Mouse (Mus musculus) CH12.LX (cell line): ENCODE results near the gene Dexi.

Experiments
- CTCF ChIP-seq, 2 experiments: IDR thresholded peaks in 1 of 2; conservative IDR thresholded peaks in 1 of 2; 2 replicates each; pipeline ENCODE4 v1.5.1; 2011 to 2012; ENCODE audit warnings: low read depth in 2 of 2, low read length in 2 of 2, improper control_type of control experiment in 1 of 2, inconsistent platforms in 1 of 2, mild to moderate bottlenecking in 1 of 2, moderate library complexity in 1 of 2
- E2F4 ChIP-seq: IDR thresholded peaks from 2 replicates; pipeline ENCODE4 v1.6.1; 2011; ENCODE audit warnings: low read depth, low read length, improper control_type of control experiment; ENCODE audit not compliant: insufficient replicate concordance
- EP300 ChIP-seq: IDR thresholded peaks from 2 replicates; pipeline ENCODE4 v1.6.1; 2011; ENCODE audit warnings: low read length, improper control_type of control experiment
- ETS1 ChIP-seq: conservative IDR thresholded peaks from 2 replicates; pipeline ENCODE4 v1.6.1; 2012; ENCODE audit warnings: low read depth, mild to moderate bottlenecking, inconsistent platforms, low read length, improper control_type of control experiment, moderate library complexity
- HCFC1 ChIP-seq: IDR thresholded peaks from 2 replicates; pipeline ENCODE4 v1.6.1; 2012; ENCODE audit warnings: low read depth, mild to moderate bottlenecking, inconsistent platforms, low read length, improper control_type of control experiment
- MAFK ChIP-seq: IDR thresholded peaks from 2 replicates; pipeline ENCODE4 v1.6.1; 2011; ENCODE audit warnings: low read length, improper control_type of control experiment; ENCODE audit not compliant: insufficient replicate concordance
- MAZ ChIP-seq: IDR thresholded peaks from 2 replicates; pipeline ENCODE4 v1.6.1; 2012; ENCODE audit warnings: low read depth, mild to moderate bottlenecking, inconsistent platforms, low read length, improper control_type of control experiment, moderate library complexity
- MYC ChIP-seq: IDR thresholded peaks from 2 replicates; pipeline ENCODE4 v1.6.1; 2011; ENCODE audit warnings: low read depth, mild to moderate bottlenecking, improper control_type of control experiment, low read length
- POLR2A ChIP-seq: IDR thresholded peaks from 2 replicates; pipeline ENCODE4 v1.6.1; 2011; ENCODE audit warnings: low read depth, mild to moderate bottlenecking, improper control_type of control experiment, low read length
- TBP ChIP-seq: conservative IDR thresholded peaks from 2 replicates; pipeline ENCODE4 v1.6.1; 2011; ENCODE audit warnings: low read depth, low read length, improper control_type of control experiment
- TCF12 ChIP-seq: IDR thresholded peaks from 2 replicates; pipeline ENCODE4 v1.6.1; 2014; ENCODE audit warnings: low read depth, mild to moderate bottlenecking, inconsistent platforms, low read length, improper control_type of control experiment
- USF1 ChIP-seq: IDR thresholded peaks from 2 replicates; pipeline ENCODE4 v1.6.1; 2014; ENCODE audit warnings: low read depth, mild to moderate bottlenecking, inconsistent platforms, low read length, improper control_type of control experiment

GRCm38 (mm10) chr16:10570708-10571107, 27.9 kb upstream of the Dexi start:
- no peak for TF ChIP-seq CTCF (conservative IDR thresholded peaks at IDR 0.05 in 1 of 2, IDR thresholded peaks at IDR 0.05 in 1 of 2; ENCODE audit: low read depth in 2 of 2, low read length in 2 of 2)
- no peak for TF ChIP-seq E2F4
- TF ChIP-seq EP300 = no peak
- no peak for TF ChIP-seq POLR2A
- TF ChIP-seq MYC = no peak
- TF ChIP-seq MAFK = no peak
- TF ChIP-seq TCF12 = no peak
- TF ChIP-seq TBP = no peak
- no peak for TF ChIP-seq MAZ
- no peak for TF ChIP-seq ETS1
- no peak for TF ChIP-seq USF1
- no peak for TF ChIP-seq HCFC1
